Mouse (Mus musculus): ENCODE data around the gene Hnrnpc.

DNA sequence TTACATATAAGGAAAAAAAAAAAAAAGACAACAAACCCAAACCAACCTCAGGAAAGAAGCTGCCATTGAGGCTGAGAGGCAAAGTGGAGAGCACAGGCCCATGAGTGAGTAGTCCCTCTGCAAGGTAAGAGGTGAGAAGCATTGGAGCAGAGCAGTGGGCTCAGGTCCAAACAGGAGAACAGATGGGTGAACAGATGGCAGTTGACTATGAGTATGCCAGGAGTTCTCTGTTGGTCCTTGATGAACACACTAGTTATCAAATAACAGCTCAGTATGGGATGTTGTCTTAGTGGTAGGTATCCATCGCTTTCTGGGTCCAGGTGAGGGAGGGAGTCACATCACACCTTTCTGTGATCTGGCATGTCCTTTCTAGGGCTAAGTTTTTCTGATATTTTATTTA is 43.0 kb downstream of the Hnrnpc start:
- no peak for TF ChIP-seq POLR2A (IDR thresholded peaks at IDR 0.05; ENCODE audit: low read depth, low read length)
- TF ChIP-seq CTCF (IDR thresholded peaks at IDR 0.05; ENCODE audit: extremely low read depth, insufficient read length, insufficient replicate concordance, low read depth, low read length) = no peak

Data from small intestine, adult 2 months (tissue).